Mouse (Mus musculus): ENCODE results near the gene Aptx. TPM values are rescaled to one million over a fixed set of nuclear protein-coding genes. Genes with fewer than 3 reads are reported as not detected.

Gene Aptx
- 95.8 and 98.7 TPM in 2 replicates for polyA plus RNA-seq (2012; rRNA removed)

- TF ChIP-seq POLR2A (IDR thresholded peaks at IDR 0.05; ENCODE audit: control insufficient read depth, low read depth, low read length) (peak; percentile 98), CTCF (IDR thresholded peaks at IDR 0.05; ENCODE audit: control insufficient read depth, insufficient read depth, insufficient replicate concordance, low read depth, low read length) (peak; percentile 17; the same call in 1 of the 2 replicates)
- H3K36me3 ChIP-seq (ENCODE audit: control insufficient read depth, insufficient read depth, low read length), result no peaks in the 10 kb centered on the region
- peak within 1 kb of the TSS; percentile 96 for H3K4me3 ChIP-seq (ENCODE audit: control insufficient read depth, low read depth, low read length)
- H3K27ac ChIP-seq (ENCODE audit: control insufficient read depth, insufficient read depth, low read depth, low read length), result peak within 1 kb of the TSS; percentile 97
- H3K4me1 ChIP-seq (ENCODE audit: control insufficient read depth, insufficient read depth, low read length), result peaks cover 2% of the 10 kb centered on the region; the same call in 1 of the 2 replicates
- H3K27me3 ChIP-seq (ENCODE audit: control insufficient read depth, insufficient read depth, low read length), result no peaks in the 10 kb centered on the region
Measured at GRCm38 (mm10) chr4:40702797-40703709, at the start of gene Aptx. Gene Aptx (minus strand): TSS chr4:40703194.

GRCm38 (mm10) chr4:40735351-40735750 lies 32.4 kb upstream of the Aptx start:
- no peaks in the 10 kb centered on the region for H3K27me3 ChIP-seq (ENCODE audit: control insufficient read depth, insufficient read depth, low read length)
- no peak overlapping the region for H3K27ac ChIP-seq (ENCODE audit: control insufficient read depth, insufficient read depth, low read depth, low read length)
- peaks cover 2% of the 10 kb centered on the region; the same call in 1 of the 2 replicates for H3K36me3 ChIP-seq (ENCODE audit: control insufficient read depth, insufficient read depth, low read length)
- H3K4me3 ChIP-seq (ENCODE audit: control insufficient read depth, low read depth, low read length), result no peak overlapping the region
- TF ChIP-seq POLR2A (IDR thresholded peaks at IDR 0.05; ENCODE audit: control insufficient read depth, low read depth, low read length), result no peak
- no peak for TF ChIP-seq CTCF (IDR thresholded peaks at IDR 0.05; ENCODE audit: control insufficient read depth, insufficient read depth, insufficient replicate concordance, low read depth, low read length)
- H3K4me1 ChIP-seq (ENCODE audit: control insufficient read depth, insufficient read depth, low read length), result no peaks in the 10 kb centered on the region

GRCm38 (mm10) chr4:40731262-40731661 lies 28.3 kb upstream of the Aptx start:
- Histone ChIP-seq H3K4me1 (ENCODE audit: control insufficient read depth, insufficient read depth, low read length) (no peaks in the 10 kb centered on the region), H3K36me3 (ENCODE audit: control insufficient read depth, insufficient read depth, low read length) (no peaks in the 10 kb centered on the region; the same call in 1 of the 2 replicates)

GRCm38 (mm10) chr4:40727247-40727646 lies 24.3 kb upstream of the Aptx start:
- H3K27ac ChIP-seq (ENCODE audit: control insufficient read depth, insufficient read depth, low read depth, low read length), result no peak overlapping the region
- peaks cover 1% of the 10 kb centered on the region for H3K36me3 ChIP-seq (ENCODE audit: control insufficient read depth, insufficient read depth, low read length)

More at GRCm38 (mm10) chr4:40731262-40731661, 28.3 kb upstream of the Aptx start:
- H3K27ac ChIP-seq (ENCODE audit: control insufficient read depth, insufficient read depth, low read depth, low read length), result no peak overlapping the region
- TF ChIP-seq POLR2A (IDR thresholded peaks at IDR 0.05; ENCODE audit: control insufficient read depth, low read depth, low read length) (no peak), CTCF (IDR thresholded peaks at IDR 0.05; ENCODE audit: control insufficient read depth, insufficient read depth, insufficient replicate concordance, low read depth, low read length) (no peak)
- no peak overlapping the region for H3K4me3 ChIP-seq (ENCODE audit: control insufficient read depth, low read depth, low read length)
- H3K27me3 ChIP-seq (ENCODE audit: control insufficient read depth, insufficient read depth, low read length), result no peaks in the 10 kb centered on the region

GRCm38 (mm10) chr4:40725554-40725953 lies 22.6 kb upstream of the Aptx start:
- TF ChIP-seq POLR2A (IDR thresholded peaks at IDR 0.05; ENCODE audit: control insufficient read depth, low read depth, low read length) (no peak), CTCF (IDR thresholded peaks at IDR 0.05; ENCODE audit: control insufficient read depth, insufficient read depth, insufficient replicate concordance, low read depth, low read length) (no peak)
- Histone ChIP-seq H3K4me1 (ENCODE audit: control insufficient read depth, insufficient read depth, low read length) (peaks cover 2% of the 10 kb centered on the region; the same call in 1 of the 2 replicates), H3K36me3 (ENCODE audit: control insufficient read depth, insufficient read depth, low read length) (peaks cover 1% of the 10 kb centered on the region), H3K4me3 (ENCODE audit: control insufficient read depth, low read depth, low read length) (no peak overlapping the region), H3K27me3 (ENCODE audit: control insufficient read depth, insufficient read depth, low read length) (no peaks in the 10 kb centered on the region), H3K27ac (ENCODE audit: control insufficient read depth, insufficient read depth, low read depth, low read length) (no peak overlapping the region)

More at GRCm38 (mm10) chr4:40727247-40727646, 24.3 kb upstream of the Aptx start:
- no peaks in the 10 kb centered on the region for H3K4me1 ChIP-seq (ENCODE audit: control insufficient read depth, insufficient read depth, low read length)
- TF ChIP-seq CTCF (IDR thresholded peaks at IDR 0.05; ENCODE audit: control insufficient read depth, insufficient read depth, insufficient replicate concordance, low read depth, low read length) (no peak), POLR2A (IDR thresholded peaks at IDR 0.05; ENCODE audit: control insufficient read depth, low read depth, low read length) (no peak)
- H3K4me3 ChIP-seq (ENCODE audit: control insufficient read depth, low read depth, low read length), result no peak overlapping the region
- H3K27me3 ChIP-seq (ENCODE audit: control insufficient read depth, insufficient read depth, low read length), result no peaks in the 10 kb centered on the region

GRCm38 (mm10) chr4:40725141-40725540 lies 22.1 kb upstream of the Aptx start:
- Histone ChIP-seq H3K4me3 (ENCODE audit: control insufficient read depth, low read depth, low read length) (no peak overlapping the region), H3K36me3 (ENCODE audit: control insufficient read depth, insufficient read depth, low read length) (peaks cover 1% of the 10 kb centered on the region), H3K27ac (ENCODE audit: control insufficient read depth, insufficient read depth, low read depth, low read length) (no peak overlapping the region), H3K4me1 (ENCODE audit: control insufficient read depth, insufficient read depth, low read length) (peaks cover 2% of the 10 kb centered on the region; the same call in 1 of the 2 replicates), H3K27me3 (ENCODE audit: control insufficient read depth, insufficient read depth, low read length) (no peaks in the 10 kb centered on the region)
- TF ChIP-seq POLR2A (IDR thresholded peaks at IDR 0.05; ENCODE audit: control insufficient read depth, low read depth, low read length) (no peak), CTCF (IDR thresholded peaks at IDR 0.05; ENCODE audit: control insufficient read depth, insufficient read depth, insufficient replicate concordance, low read depth, low read length) (no peak)
